Mouse (Mus musculus) embryonic facial prominence, embryonic 13.5 days (tissue): ENCODE measurements around the gene Etv1. TPM values are rescaled to one million over a fixed set of nuclear protein-coding genes. Genes with fewer than 3 reads are reported as not detected.
A peak's percentile ranks its signal among the peaks of the same experiment; 100 is the strongest.

Source experiments
- ATAC-seq: fragments of 200-750 bp; cut with Nextera tagmentation; 2 replicates; pipeline ENCODE4 v1.8.0; 2017; ENCODE audit warnings: low read depth; ENCODE audit not compliant: insufficient number of reproducible peaks, insufficient read depth, low FRiP score, low TSS enrichment
- H3K27ac ChIP-seq: fragments of 300-500 bp; sonication (generic); 2 replicates; pipeline ENCODE4 v1.5.1; 2015; ENCODE audit warnings: moderate library complexity, mild to moderate bottlenecking, inconsistent platforms
- H3K27me3 ChIP-seq: fragments of 300-500 bp; sonication (generic); 2 replicates; pipeline ENCODE4 v1.6.1; 2015; ENCODE audit warnings: mild to moderate bottlenecking, inconsistent platforms
- H3K36me3 ChIP-seq: fragments of 300-500 bp; sonication (generic); 2 replicates; pipeline ENCODE4 v1.6.1; 2015; ENCODE audit warnings: mild to moderate bottlenecking, inconsistent platforms
- H3K4me1 ChIP-seq: fragments of 300-500 bp; sonication (generic); 2 replicates; pipeline ENCODE4 v1.6.1; 2015; ENCODE audit warnings: inconsistent platforms
- H3K4me2 ChIP-seq: fragments of 300-500 bp; sonication (generic); 2 replicates; pipeline ENCODE4 v1.6.1; 2015; ENCODE audit warnings: moderate library complexity, mild to moderate bottlenecking, inconsistent platforms
- H3K4me3 ChIP-seq: fragments of 300-500 bp; sonication (generic); 2 replicates; pipeline ENCODE4 v1.5.1; 2015; ENCODE audit warnings: mild to moderate bottlenecking, inconsistent platforms
- H3K9ac ChIP-seq: fragments of 300-500 bp; sonication (generic); 2 replicates; pipeline ENCODE4 v1.6.1; 2015; ENCODE audit warnings: mild to moderate bottlenecking, inconsistent platforms
- H3K9me3 ChIP-seq: fragments of 300-500 bp; sonication (generic); 2 replicates; pipeline ENCODE4 v1.6.1; 2016; ENCODE audit warnings: inconsistent platforms
- WGBS: fragments of 180-500 bp; shearing (Covaris S2); methylation state at CpG from one replicate; pipeline ENCODE4 v1.1.7; 2015; ENCODE audit warnings: mixed read lengths; 5-methylcytosine and 5-hydroxymethylcytosine counted together
- polyA plus RNA-seq: library from polyadenylated mRNA; unstranded; fragments of >200 nt; fragmentation: Nextera tagmentation; extraction: Ambion mirVana; gene quantifications from 2 replicates; pipeline ENCODE4 v1.2.1, GENCODE M21; 2015

Gene Etv1
- 13.4 and 15.1 TPM in 2 replicates for polyA plus RNA-seq

GRCm38 (mm10) chr12:38779186-38779777 is at the start of gene Etv1:
TSS of gene Etv1 (plus strand) at chr12:38779380.
- Histone ChIP-seq H3K36me3 (no peaks in the 10 kb centered on the region), H3K4me2 (peak within 1 kb of the TSS; percentile 77), H3K27me3 (no peaks in the 10 kb centered on the region), H3K9me3 (no peaks in the 10 kb centered on the region), H3K4me1 (peaks cover 8% of the 10 kb centered on the region; the same call in 1 of the 2 replicates), H3K9ac (peak within 1 kb of the TSS; percentile 73), H3K4me3 (peak within 1 kb of the TSS; percentile 63), H3K27ac (peak within 1 kb of the TSS; percentile 94)
- peak; percentile 23 for ATAC-seq
- 0% methylated on average over 20 of the region's 20 CpGs for WGBS

GRCm38 (mm10) chr12:38729661-38730060 is 49.5 kb upstream of the Etv1 start:
- no peak overlapping the region for H3K27ac ChIP-seq
- no peaks in the 10 kb centered on the region for H3K9me3 ChIP-seq
- H3K4me3 ChIP-seq = no peak overlapping the region
- no peaks in the 10 kb centered on the region for H3K36me3 ChIP-seq
- no peaks in the 10 kb centered on the region for H3K4me1 ChIP-seq
- no peak overlapping the region for H3K4me2 ChIP-seq
- H3K9ac ChIP-seq = no peak overlapping the region
- WGBS = 78% methylated on average over 3 of the region's 3 CpGs
- no peaks in the 10 kb centered on the region for H3K27me3 ChIP-seq
- ATAC-seq = no peak

DNA sequence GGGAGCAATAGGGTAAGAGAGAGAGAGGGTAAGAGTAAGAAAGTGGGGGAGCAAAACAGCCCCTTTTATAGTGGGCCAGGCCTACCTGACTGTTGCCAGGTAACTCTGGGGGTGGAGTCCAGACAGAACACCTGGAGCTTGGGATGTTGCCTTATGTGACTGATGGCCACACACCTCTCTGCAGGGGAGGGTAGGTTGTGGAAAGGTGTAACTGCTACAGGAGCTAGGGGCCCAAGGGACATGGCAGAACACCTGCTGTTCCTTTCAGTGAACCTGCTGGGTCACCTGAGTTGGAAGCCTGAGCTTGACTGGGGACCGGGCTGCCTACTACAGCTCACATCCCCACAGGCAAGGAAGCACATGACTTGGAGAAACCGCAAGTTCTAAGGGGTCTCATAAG is 48.4 kb upstream of the Etv1 start:
- no peak overlapping the region for H3K4me2 ChIP-seq
- no peak overlapping the region for H3K27ac ChIP-seq
- no peaks in the 10 kb centered on the region for H3K27me3 ChIP-seq
- peak; percentile 32; the same call in 1 of the 2 replicates for ATAC-seq
- H3K36me3 ChIP-seq = no peaks in the 10 kb centered on the region
- H3K4me3 ChIP-seq = no peak overlapping the region
- no peak overlapping the region for H3K9ac ChIP-seq
- H3K4me1 ChIP-seq = no peaks in the 10 kb centered on the region
- H3K9me3 ChIP-seq = no peaks in the 10 kb centered on the region
- whole genome bisulfite sequencing = 86% methylated on average over 2 of the region's 2 CpGs

- Histone ChIP-seq H3K9ac (no peak overlapping the region), H3K4me3 (no peak overlapping the region), H3K27me3 (no peaks in the 10 kb centered on the region), H3K36me3 (no peaks in the 10 kb centered on the region), H3K27ac (no peak overlapping the region), H3K4me2 (no peak overlapping the region), H3K9me3 (no peaks in the 10 kb centered on the region), H3K4me1 (no peaks in the 10 kb centered on the region)
- ATAC-seq = no peak
- WGBS = 35% methylated on average over 2 of the region's 2 CpGs
Observed at GRCm38 (mm10) chr12:38759322-38759721, 19.9 kb upstream of the Etv1 start.

- H3K4me3 ChIP-seq = peak overlapping the region; percentile 63
- no peaks in the 10 kb centered on the region for H3K27me3 ChIP-seq
- H3K36me3 ChIP-seq = no peaks in the 10 kb centered on the region
- H3K9ac ChIP-seq = no peak overlapping the region
- peak overlapping the region; percentile 77 for H3K4me2 ChIP-seq
- WGBS = 40% methylated on average over 7 of the region's 7 CpGs
- no peaks in the 10 kb centered on the region for H3K9me3 ChIP-seq
- ATAC-seq = no peak
- peak overlapping the region; percentile 71 for H3K27ac ChIP-seq
- peaks cover 8% of the 10 kb centered on the region; the same call in 1 of the 2 replicates for H3K4me1 ChIP-seq
Observed at GRCm38 (mm10) chr12:38777316-38777715, 1.9 kb upstream of the Etv1 start.

DNA sequence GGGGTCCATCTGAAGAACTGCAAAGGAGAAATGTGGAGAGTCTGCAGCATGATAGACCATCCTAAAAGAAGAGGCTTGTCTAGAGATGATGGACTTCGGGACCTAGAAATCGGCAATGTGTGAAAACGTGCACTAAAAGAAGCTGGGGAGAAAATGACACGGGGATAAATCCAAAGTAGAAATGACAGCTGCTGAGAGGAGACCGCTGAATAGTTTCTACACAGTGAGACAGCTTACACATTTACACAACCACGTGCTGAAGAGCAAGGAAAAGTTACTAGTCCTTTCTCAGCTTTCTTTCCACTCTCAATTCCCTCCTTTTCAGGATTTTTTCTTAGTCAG is 1.3 kb upstream of the Etv1 start:
- H3K27me3 ChIP-seq = no peaks in the 10 kb centered on the region
- H3K9me3 ChIP-seq = no peaks in the 10 kb centered on the region
- H3K4me2 ChIP-seq = peak overlapping the region; percentile 77
- WGBS = 5% methylated on average over 6 of the region's 6 CpGs
- H3K9ac ChIP-seq = peak overlapping the region; percentile 49; the same call in 1 of the 2 replicates
- no peak for ATAC-seq
- peak overlapping the region; percentile 63 for H3K4me3 ChIP-seq
- H3K4me1 ChIP-seq = peaks cover 8% of the 10 kb centered on the region; the same call in 1 of the 2 replicates
- peak overlapping the region; percentile 71 for H3K27ac ChIP-seq
- H3K36me3 ChIP-seq = no peaks in the 10 kb centered on the region

DNA sequence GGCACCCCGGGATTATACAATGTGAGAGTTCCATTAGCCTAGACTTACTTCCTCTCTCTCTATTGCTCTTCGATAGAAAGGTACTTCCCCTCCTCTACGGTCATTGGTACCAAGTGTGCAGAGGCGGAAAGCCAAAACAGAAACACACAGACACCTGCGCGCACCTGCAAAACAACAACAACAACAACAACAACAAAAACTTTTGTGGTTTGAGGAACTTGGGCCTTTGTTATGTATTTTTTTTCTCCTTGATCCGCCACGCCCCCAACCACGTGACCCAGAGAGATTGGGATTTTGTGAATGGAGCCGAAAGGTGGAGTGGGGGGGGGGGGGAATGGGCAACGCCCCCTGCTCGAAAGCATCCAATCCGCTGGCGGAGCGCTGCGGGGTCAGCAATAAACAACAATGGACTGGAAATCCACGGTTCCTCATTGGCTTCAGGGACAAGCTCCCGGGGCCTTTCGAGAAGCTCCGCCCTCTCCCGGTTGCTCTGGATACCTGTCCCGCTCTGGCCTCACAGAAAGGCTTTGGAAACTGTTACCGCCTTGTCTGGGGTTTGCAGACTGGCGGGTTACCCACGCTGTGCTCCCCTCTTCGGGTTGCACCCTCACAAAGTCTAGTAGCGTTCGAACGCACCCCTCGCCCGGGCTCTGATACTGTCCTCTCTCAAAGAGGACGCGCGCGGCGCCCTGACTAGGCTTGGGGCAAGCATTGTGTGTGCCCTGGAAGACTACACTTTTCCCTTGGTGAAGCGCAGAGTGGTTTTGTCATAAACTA is 693 bp upstream of the Etv1 start:
- Histone ChIP-seq H3K9me3 (no peaks in the 10 kb centered on the region), H3K4me3 (peak overlapping the region; percentile 63), H3K4me2 (peak overlapping the region; percentile 77), H3K27ac (peak overlapping the region; percentile 94), H3K27me3 (no peaks in the 10 kb centered on the region), H3K9ac (peak overlapping the region; percentile 73), H3K4me1 (peaks cover 8% of the 10 kb centered on the region; the same call in 1 of the 2 replicates), H3K36me3 (no peaks in the 10 kb centered on the region)
- under 1% methylated on average over 36 of the region's 37 CpGs for WGBS
- ATAC-seq = peak; percentile 90

DNA sequence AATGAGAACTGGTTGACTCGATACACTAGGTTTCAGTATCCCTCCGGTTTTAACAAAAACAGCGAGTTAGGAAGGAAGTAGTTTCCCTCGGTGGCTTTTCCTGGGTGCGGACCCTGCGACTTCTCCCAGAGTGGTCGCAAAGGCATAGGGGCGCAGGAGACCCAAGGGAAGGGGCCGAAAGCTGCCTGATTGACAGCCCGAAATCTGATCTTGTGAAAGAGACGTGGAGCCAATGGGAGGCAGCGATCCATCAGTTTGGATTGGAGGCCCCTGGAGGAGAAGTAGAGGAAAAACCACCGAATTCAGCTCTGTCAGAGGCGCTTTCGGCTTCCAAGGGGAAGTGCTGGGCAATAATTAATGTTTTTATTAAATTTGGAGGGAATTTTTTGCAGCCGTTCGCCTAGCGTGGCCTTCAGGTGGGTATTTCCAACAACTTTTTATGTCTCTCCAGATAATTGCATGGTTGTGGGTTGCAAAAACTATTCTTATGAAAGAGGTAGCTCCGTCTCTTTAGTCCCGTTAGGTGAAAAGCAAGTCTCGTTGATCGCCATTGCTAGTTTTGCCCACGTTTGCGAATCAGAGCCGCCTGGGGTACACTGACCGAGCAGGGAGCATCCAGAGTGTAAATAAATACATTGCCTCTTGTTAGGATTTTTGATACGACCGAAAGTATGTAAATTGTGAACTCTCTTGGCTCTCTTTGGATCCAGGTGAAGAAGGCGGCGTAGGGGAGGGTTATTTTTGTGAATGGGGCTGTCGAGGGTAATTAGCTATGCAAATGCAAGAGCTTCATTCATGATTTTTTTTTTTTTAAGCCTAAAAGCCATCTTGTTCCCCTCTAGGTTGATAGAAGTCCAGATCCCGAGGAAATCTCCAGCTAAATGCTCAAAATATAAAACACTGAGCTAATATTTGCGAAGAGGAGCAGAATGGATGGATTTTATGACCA is 1.1 kb downstream of the Etv1 start:
- 0 out of 2 replicates have a peak, but pooled peaks have one; percentile 40 for ATAC-seq
- H3K27me3 ChIP-seq = no peaks in the 10 kb centered on the region

GRCm38 (mm10) chr12:38780955-38781304 is 1.8 kb downstream of the Etv1 start:
- Histone ChIP-seq H3K36me3 (no peaks in the 10 kb centered on the region), H3K4me3 (peak overlapping the region; percentile 63), H3K4me1 (peaks cover 8% of the 10 kb centered on the region; the same call in 1 of the 2 replicates), H3K27ac (no peak overlapping the region), H3K9ac (peak overlapping the region; percentile 73), H3K9me3 (no peaks in the 10 kb centered on the region), H3K4me2 (peak overlapping the region; percentile 77), H3K27me3 (no peaks in the 10 kb centered on the region)
- ATAC-seq = no peak
- WGBS = under 1% methylated on average over 11 of the region's 11 CpGs

More for the DNA sequence above, 1.1 kb downstream of the Etv1 start:
- Histone ChIP-seq H3K4me2 (peak overlapping the region; percentile 77), H3K9ac (peak overlapping the region; percentile 73), H3K4me3 (peak overlapping the region; percentile 63), H3K4me1 (peaks cover 8% of the 10 kb centered on the region; the same call in 1 of the 2 replicates), H3K9me3 (no peaks in the 10 kb centered on the region), H3K27ac (peak overlapping the region; percentile 94), H3K36me3 (no peaks in the 10 kb centered on the region)
- under 1% methylated on average over 33 of the region's 33 CpGs for WGBS

- H3K9me3 ChIP-seq = no peaks in the 10 kb centered on the region
- peaks cover 8% of the 10 kb centered on the region; the same call in 1 of the 2 replicates for H3K4me1 ChIP-seq
- peak overlapping the region; percentile 73; the same call in 1 of the 2 replicates for H3K9ac ChIP-seq
- H3K27me3 ChIP-seq = no peaks in the 10 kb centered on the region
- H3K4me3 ChIP-seq = peak overlapping the region; percentile 63
- no peak for ATAC-seq
- peak overlapping the region; percentile 77 for H3K4me2 ChIP-seq
- H3K36me3 ChIP-seq = no peaks in the 10 kb centered on the region
- no peak overlapping the region for H3K27ac ChIP-seq
- WGBS = 46% methylated on average over 6 of the region's 6 CpGs
Observed at GRCm38 (mm10) chr12:38781686-38782085, 2.5 kb downstream of the Etv1 start.

DNA sequence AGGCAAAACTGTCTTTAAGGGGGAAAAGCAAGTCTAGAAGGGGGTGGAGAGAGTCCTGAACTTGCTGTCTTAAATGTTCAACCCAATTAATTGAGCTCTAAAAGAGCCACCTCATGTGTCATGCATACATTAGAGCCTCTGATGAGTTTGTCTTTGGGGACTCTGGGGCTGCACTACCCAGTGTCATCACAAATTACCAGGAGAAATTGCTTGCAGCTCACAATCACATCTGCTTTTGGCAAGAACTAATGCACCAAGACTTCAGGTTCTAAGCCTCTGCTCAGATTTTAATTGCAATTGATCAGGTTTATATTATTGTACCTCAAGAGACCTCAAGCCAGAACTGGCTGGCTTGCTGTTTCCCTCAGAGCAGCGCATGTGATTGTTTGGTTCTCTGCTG is 4.1 kb downstream of the Etv1 start:
- H3K9ac ChIP-seq = no peak overlapping the region
- H3K4me1 ChIP-seq = peaks cover 5% of the 10 kb centered on the region
- H3K4me2 ChIP-seq = peak overlapping the region; percentile 21; the same call in 1 of the 2 replicates
- 54% methylated on average over 1 of the region's 1 CpGs for WGBS
- no peak overlapping the region for H3K4me3 ChIP-seq
- ATAC-seq = no peak
- no peaks in the 10 kb centered on the region for H3K9me3 ChIP-seq
- H3K27me3 ChIP-seq = no peaks in the 10 kb centered on the region
- no peak overlapping the region for H3K27ac ChIP-seq
- H3K36me3 ChIP-seq = no peaks in the 10 kb centered on the region
